Mouse (Mus musculus) megakaryocyte progenitor cell, adult 5-6 weeks (primary cell): Measurements from ENCODE around the gene Gm4724. TPM values are rescaled to one million over a fixed set of nuclear protein-coding genes. Genes with fewer than 3 reads are reported as not detected.
"Not testable (repeated sequence)": the region's sequence is repeated elsewhere in the genome, so short reads cannot be mapped to it uniquely, and the experiment has no call there.

Source experiments
- ATAC-seq: replicated peaks from 2 replicates; pipeline ENCODE4 v1.8.0; 2016; ENCODE audit warnings: mild to moderate bottlenecking, moderate TSS enrichment, inconsistent platforms; ENCODE audit not compliant: poor library complexity
- total RNA-seq, 2 experiments: library from RNA; stranded (forward) in 1 of 2; stranded (reverse) in 1 of 2; fragments of 157-497, 149-512 nt in 1 of 2; fragments of 200-1000 nt in 1 of 2; gene quantifications; 2 replicates each; pipeline versions ENCODE4 v1.2.3 to v1.2.4; 2015 to 2017

Gene Gm4724
- total RNA-seq (2015) (6.5 and 13.7 TPM in 2 replicates), total RNA-seq (2017) (7.0 and 10.1 TPM in 2 replicates)

DNA sequence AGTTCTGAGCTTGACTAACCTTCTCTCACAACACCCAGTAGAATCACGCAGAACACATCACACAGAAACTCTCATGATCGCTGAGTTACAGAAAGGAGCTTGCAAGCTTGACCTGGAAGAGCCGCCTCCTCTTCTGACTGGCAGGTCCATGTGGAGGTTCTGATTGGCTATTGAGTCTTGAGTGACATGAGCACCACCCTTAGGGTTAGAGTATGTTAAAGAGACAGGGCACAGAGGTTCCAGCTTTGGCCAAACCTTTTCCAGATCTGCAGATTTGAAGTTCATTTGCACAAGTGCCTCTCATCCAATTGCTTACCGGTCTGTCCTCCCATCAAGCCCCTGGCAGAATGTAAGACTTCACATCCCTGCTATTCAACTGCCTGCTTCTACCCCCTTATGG is at the start of gene Gm4724:
Gene Gm4724 (minus strand): TSS at position 101 of the 400 bp plus-strand sequence.
- not testable (repeated sequence) for ATAC-seq

DNA sequence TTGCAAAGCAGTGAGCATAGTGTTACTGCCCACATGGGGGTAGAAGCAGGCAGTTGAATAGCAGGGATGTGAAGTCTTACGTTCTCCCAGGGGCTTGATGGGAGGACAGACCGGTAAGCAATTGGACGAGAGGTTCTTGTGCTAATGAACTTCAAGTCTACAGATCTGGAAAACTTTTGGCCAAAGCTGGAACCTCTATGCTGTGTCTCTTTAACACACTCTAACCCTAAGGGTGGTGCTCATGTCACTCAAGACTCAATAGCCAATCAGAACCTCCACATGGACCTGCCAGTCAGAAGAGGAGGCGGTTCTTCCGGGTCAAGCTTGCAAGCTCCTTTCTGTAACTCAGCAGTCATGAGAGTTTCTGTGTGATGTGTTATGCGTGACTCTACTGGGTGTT is 34.1 kb upstream of the Gm4724 start, which contains the start of gene Zfp965:
Gene Zfp965 (plus strand): TSS at position 301 of the 400 bp plus-strand sequence.
- not testable (repeated sequence) for ATAC-seq

Other genes starting within 250 kb of the Gm4724 start
- 11.4 and 13.7 TPM in 2 replicates for gene Gm14391, start 228.9 kb downstream of the Gm4724 start, total RNA-seq (2015)
- 13.1 and 14.6 TPM in 2 replicates for gene Gm14391, start 228.9 kb downstream of the Gm4724 start, total RNA-seq (2017)
- gene Gm14440, start 160.7 kb downstream of the Gm4724 start, total RNA-seq (2015) = 4.4 and 7.7 TPM in 2 replicates
- gene Gm14440, start 160.7 kb downstream of the Gm4724 start, total RNA-seq (2017) = not detected in 2 replicates
- gene Gm4631, start 97.6 kb downstream of the Gm4724 start, total RNA-seq (2015) = 21.0 and 28.2 TPM in 2 replicates
- 13.7 and 25.0 TPM in 2 replicates for gene Gm4631, start 97.6 kb downstream of the Gm4724 start, total RNA-seq (2017)
- 6.0 and 8.5 TPM in 2 replicates for gene Zfp968, start 63.4 kb downstream of the Gm4724 start, total RNA-seq (2015)
- 1.9 and 5.3 TPM in 2 replicates for gene Zfp968, start 63.4 kb downstream of the Gm4724 start, total RNA-seq (2017)
- 6.9 and 10.7 TPM in 2 replicates for gene Zfp965, start 34.2 kb upstream of the Gm4724 start, total RNA-seq (2015)
- gene Zfp965, start 34.2 kb upstream of the Gm4724 start, total RNA-seq (2017) = 5.8 and 13.0 TPM in 2 replicates
- gene Gm11007, start 208.2 kb upstream of the Gm4724 start, total RNA-seq (2015) = not detected in 2 replicates
- 0.04 and 34.4 TPM in 2 replicates for gene Gm11007, start 208.2 kb upstream of the Gm4724 start, total RNA-seq (2017)